Mouse (Mus musculus) embryonic fibroblast, embryonic 13.5 days (primary cell): ENCODE results near the gene B3gntl1.

Experiments
- CTCF ChIP-seq: IDR thresholded peaks from 2 replicates; pipeline ENCODE4 v1.5.1; 2011; ENCODE audit warnings: mild to moderate bottlenecking, control low read depth, low read length, moderate library complexity, borderline replicate concordance; ENCODE audit not compliant: insufficient read depth
- POLR2A ChIP-seq: IDR thresholded peaks from 2 replicates; pipeline ENCODE4 v1.6.1; 2011; ENCODE audit warnings: low read depth, mild to moderate bottlenecking, control low read depth, low read length, moderate library complexity

DNA sequence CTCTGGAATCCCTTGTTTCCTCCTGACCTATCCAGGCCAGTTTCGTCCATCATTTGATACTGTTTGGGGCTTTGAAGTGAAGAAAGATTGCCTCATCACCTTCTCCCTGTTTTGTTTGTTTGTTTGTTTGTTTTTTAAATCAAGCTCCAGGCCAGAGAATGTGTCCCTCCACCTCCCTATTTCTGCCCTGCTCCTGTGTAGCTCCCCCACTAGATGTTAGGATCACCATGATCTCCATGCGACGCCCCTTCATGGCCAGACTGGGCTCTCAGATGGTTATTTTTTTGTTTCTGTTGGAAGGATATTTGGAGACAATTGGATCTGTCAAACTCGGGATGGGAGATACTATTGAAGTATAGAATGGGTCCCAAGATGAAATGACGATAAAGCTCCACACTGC, 28.3 kb upstream of the B3gntl1 start, which contains the start of gene Metrnl:
- TF ChIP-seq CTCF (no peak), POLR2A (no peak)
